Mouse (Mus musculus) lung, postnatal 0 days (tissue): ENCODE results near the gene Socs2. TPM values are rescaled to one million over a fixed set of nuclear protein-coding genes. Genes with fewer than 3 reads are reported as not detected.

Source experiments
- ATAC-seq: fragments of 200-750 bp; cut with Nextera tagmentation; 2 replicates; pipeline ENCODE4 v1.8.0; 2017; ENCODE audit warnings: moderate library complexity
- DNase-seq: peaks from one replicate; pipeline ENCODE4 v3.0.0-alpha.2; 2016; ENCODE audit warnings: low spot score
- H3K27ac ChIP-seq: fragments of 300-500 bp; sonication (generic); 2 replicates; pipeline ENCODE4 v1.5.1; 2014; ENCODE audit warnings: antibody characterized with exemption, mild to moderate bottlenecking, low read length, mixed read lengths
- H3K27me3 ChIP-seq: fragments of 300-500 bp; sonication (generic); replicated peaks from 2 replicates; pipeline ENCODE4 v1.6.1; 2014; ENCODE audit warnings: low read length, mixed read lengths; ENCODE audit not compliant: insufficient read depth
- H3K36me3 ChIP-seq: fragments of 300-500 bp; sonication (generic); 2 replicates; pipeline ENCODE4 v1.6.1; 2014; ENCODE audit warnings: low read length, mixed read lengths; ENCODE audit not compliant: insufficient read depth
- H3K4me1 ChIP-seq: fragments of 300-500 bp; sonication (generic); 2 replicates; pipeline ENCODE4 v1.6.1; 2014; ENCODE audit warnings: antibody characterized with exemption, low read depth, low read length, mixed read lengths; ENCODE audit not compliant: insufficient read depth
- H3K4me2 ChIP-seq: fragments of 300-500 bp; sonication (generic); replicated peaks from 2 replicates; pipeline ENCODE4 v1.6.1; 2014; ENCODE audit warnings: low read depth, mild to moderate bottlenecking, low read length, moderate library complexity, mixed read lengths
- H3K4me3 ChIP-seq: fragments of 300-500 bp; sonication (generic); 2 replicates; pipeline ENCODE4 v1.5.1; 2014; ENCODE audit warnings: low read depth, low read length
- H3K9ac ChIP-seq: fragments of 300-500 bp; sonication (generic); replicated peaks from 2 replicates; pipeline ENCODE4 v1.6.1; 2014; ENCODE audit warnings: low read depth, mild to moderate bottlenecking
- H3K9me3 ChIP-seq: fragments of 300-500 bp; sonication (generic); 2 replicates; pipeline ENCODE4 v1.6.1; 2016; ENCODE audit warnings: low read length, mixed read lengths
- CTCF ChIP-seq: IDR thresholded peaks from 2 replicates; pipeline ENCODE4 v1.5.1; 2016; ENCODE audit warnings: antibody characterized with exemption, mild to moderate bottlenecking
- EP300 ChIP-seq: IDR thresholded peaks from 2 replicates; pipeline ENCODE4 v1.6.1; 2016; ENCODE audit warnings: antibody characterized with exemption, mild to moderate bottlenecking, control low read depth
- WGBS: fragments of 180-500 bp; shearing (Covaris S2); extraction: QIAGEN DNeasy Blood & Tissue Kit; methylation state at CpG from one replicate; pipeline ENCODE4 v1.1.7; 2014; 5-methylcytosine and 5-hydroxymethylcytosine counted together
- polyA plus RNA-seq: library from polyadenylated mRNA; unstranded; fragments of >200 nt; fragmentation: Nextera tagmentation; extraction: Ambion mirVana; gene quantifications from 2 replicates; pipeline ENCODE4 v1.2.1, GENCODE M21; 2015

The Socs2 gene
- polyA plus RNA-seq, 1 experiment from 2014 or later = 396 TPM

GRCm38 (mm10) chr10:95426207-95427115 is 9.5 kb upstream of the Socs2 start:
- no peak for DNase-seq
- Histone ChIP-seq H3K27me3 (no peaks in the 10 kb centered on the region), H3K9ac (no peak overlapping the region), H3K4me2 (no peak overlapping the region), H3K9me3 (no peaks in the 10 kb centered on the region), H3K36me3 (no peaks in the 10 kb centered on the region), H3K4me3 (no peak overlapping the region), H3K4me1 (no peaks in the 10 kb centered on the region), H3K27ac (no peak overlapping the region)
- 88% methylated on average over 9 of the region's 9 CpGs for WGBS
- no peak for ATAC-seq
- no peak for TF ChIP-seq EP300

DNA sequence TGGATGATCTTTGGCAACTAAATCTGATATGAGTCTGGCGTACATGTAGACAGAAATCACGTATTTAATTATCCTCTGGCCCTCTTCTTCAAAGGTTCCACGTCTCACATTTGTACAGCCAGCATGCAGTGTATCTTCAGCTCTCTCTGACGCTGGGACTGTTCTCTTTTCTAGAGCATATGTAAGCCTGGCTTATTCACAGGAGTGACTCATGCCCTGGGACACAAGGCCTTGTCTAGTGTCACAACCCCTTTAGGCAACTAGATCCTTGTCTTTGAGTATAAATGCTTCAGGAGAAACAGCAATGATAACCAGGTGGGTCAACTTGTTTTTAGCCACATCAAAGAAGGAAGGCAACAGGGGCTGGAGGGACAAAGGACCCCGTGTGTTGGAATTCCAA is 5.7 kb upstream of the Socs2 start:
- no peak overlapping the region for H3K9ac ChIP-seq
- TF ChIP-seq EP300 (no peak), CTCF (no peak)
- 78% methylated on average over 5 of the region's 5 CpGs for WGBS
- H3K27me3 ChIP-seq = no peaks in the 10 kb centered on the region
- no peak overlapping the region for H3K4me2 ChIP-seq
- ATAC-seq (no peak), DNase-seq (no peak)
- H3K9me3 ChIP-seq = no peaks in the 10 kb centered on the region
- H3K4me1 ChIP-seq = peaks cover 2% of the 10 kb centered on the region; the same call in 1 of the 2 replicates
- H3K36me3 ChIP-seq = no peaks in the 10 kb centered on the region
- H3K27ac ChIP-seq = no peak overlapping the region
- H3K4me3 ChIP-seq = no peak overlapping the region

GRCm38 (mm10) chr10:95420284-95420683 is 3.3 kb upstream of the Socs2 start:
- Histone ChIP-seq H3K4me1 (peaks cover 2% of the 10 kb centered on the region; the same call in 1 of the 2 replicates), H3K4me2 (no peak overlapping the region), H3K27me3 (no peaks in the 10 kb centered on the region), H3K27ac (no peak overlapping the region), H3K36me3 (no peaks in the 10 kb centered on the region), H3K9ac (no peak overlapping the region), H3K9me3 (no peaks in the 10 kb centered on the region), H3K4me3 (no peak overlapping the region)
- ATAC-seq (peak; percentile 4; the same call in 1 of the 2 replicates), DNase-seq (peak; percentile 83)
- peak; percentile 63; the same call in 1 of the 2 replicates for TF ChIP-seq EP300
- no peak for TF ChIP-seq CTCF
- 53% methylated on average over 10 of the region's 10 CpGs for WGBS

- Histone ChIP-seq H3K27ac (no peak overlapping the region), H3K9ac (no peak overlapping the region), H3K4me2 (no peak overlapping the region), H3K36me3 (no peaks in the 10 kb centered on the region), H3K9me3 (no peaks in the 10 kb centered on the region), H3K4me3 (no peak overlapping the region), H3K4me1 (peaks cover 2% of the 10 kb centered on the region; the same call in 1 of the 2 replicates), H3K27me3 (no peaks in the 10 kb centered on the region)
- DNase-seq (no peak), ATAC-seq (no peak)
- WGBS = 70% methylated on average over 3 of the region's 3 CpGs
- TF ChIP-seq EP300 (peak; percentile 15; the same call in 1 of the 2 replicates), CTCF (no peak)
These were observed 2.7 kb upstream of the Socs2 start for GRCm38 (mm10) chr10:95419726-95420125.

- no peak overlapping the region for H3K4me3 ChIP-seq
- TF ChIP-seq EP300 = no peak
- no peak for TF ChIP-seq CTCF
- no peak for DNase-seq
- H3K9me3 ChIP-seq = no peaks in the 10 kb centered on the region
- H3K9ac ChIP-seq = no peak overlapping the region
- H3K27me3 ChIP-seq = no peaks in the 10 kb centered on the region
- no peak for ATAC-seq
- no peaks in the 10 kb centered on the region for H3K36me3 ChIP-seq
- 63% methylated on average over 6 of the region's 6 CpGs for WGBS
- H3K27ac ChIP-seq = no peak overlapping the region
- no peak overlapping the region for H3K4me2 ChIP-seq
- H3K4me1 ChIP-seq = peaks cover 2% of the 10 kb centered on the region; the same call in 1 of the 2 replicates
These were observed 1.7 kb upstream of the Socs2 start for GRCm38 (mm10) chr10:95418631-95419030.

DNA sequence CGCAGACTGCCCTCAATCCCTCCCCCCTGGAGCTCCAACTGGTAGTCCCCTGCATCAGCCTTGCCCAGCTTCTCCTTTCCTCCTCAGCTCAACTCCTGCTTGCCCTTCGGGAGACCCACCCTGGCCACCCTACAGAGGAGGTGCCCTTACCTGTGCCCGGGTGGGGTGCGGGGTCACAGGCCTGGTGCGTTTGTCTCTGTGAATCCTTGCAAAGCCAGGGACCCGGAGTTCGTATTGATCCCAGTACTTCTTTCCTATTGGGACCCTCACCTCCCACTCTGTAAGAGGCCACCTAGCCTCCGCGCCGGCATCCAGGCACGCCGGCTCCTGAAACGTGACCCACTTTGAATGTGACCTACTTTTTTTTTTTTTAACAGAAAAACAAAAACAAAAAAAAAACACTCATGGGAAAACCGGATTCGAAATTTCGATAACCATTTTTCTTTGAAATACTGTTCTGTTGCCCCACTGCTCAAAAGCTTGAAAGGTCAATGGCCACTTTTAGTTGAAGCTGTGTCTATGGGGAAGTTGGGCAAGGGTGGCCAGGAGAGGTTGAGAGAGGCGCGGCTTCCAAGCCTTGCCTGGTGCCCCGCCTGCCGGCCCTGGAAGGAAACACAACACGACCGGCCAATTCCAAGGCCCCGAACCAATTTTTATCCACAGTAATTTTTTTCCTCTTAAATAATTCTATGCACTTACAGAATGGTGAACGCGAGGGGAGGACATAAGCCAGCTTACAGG is 686 bp upstream of the Socs2 start:
- peak overlapping the region; percentile 97 for H3K27ac ChIP-seq
- TF ChIP-seq CTCF (peak; percentile 89), EP300 (peak; percentile 79)
- H3K4me3 ChIP-seq = peak overlapping the region; percentile 91
- under 1% methylated on average over 25 of the region's 25 CpGs for WGBS
- no peaks in the 10 kb centered on the region for H3K9me3 ChIP-seq
- H3K4me2 ChIP-seq = peak overlapping the region; percentile 94
- H3K27me3 ChIP-seq = no peaks in the 10 kb centered on the region
- ATAC-seq (peak; percentile 9; the same call in 1 of the 2 replicates), DNase-seq (peak; percentile 96)
- no peaks in the 10 kb centered on the region for H3K36me3 ChIP-seq
- peaks cover 2% of the 10 kb centered on the region; the same call in 1 of the 2 replicates for H3K4me1 ChIP-seq
- peak overlapping the region; percentile 96 for H3K9ac ChIP-seq
